Mouse (Mus musculus) stomach, embryonic 16.5 days (tissue): ENCODE data around the gene Hspb1. TPM values are rescaled to one million over a fixed set of nuclear protein-coding genes. Genes with fewer than 3 reads are reported as not detected.

Experiments used
- ATAC-seq: fragments of 200-750 bp; cut with Nextera tagmentation; 2 replicates; pipeline ENCODE4 v1.8.0; 2017; ENCODE audit warnings: moderate number of reproducible peaks, moderate TSS enrichment; ENCODE audit not compliant: insufficient read depth, low FRiP score
- H3K27ac ChIP-seq: fragments of 300-500 bp; sonication (generic); 2 replicates; pipeline ENCODE4 v1.5.1; 2014; ENCODE audit warnings: low read length
- H3K27me3 ChIP-seq: fragments of 300-500 bp; sonication (generic); 2 replicates; pipeline ENCODE4 v1.6.1; 2014; ENCODE audit warnings: low read length, control low read depth, mixed read lengths; ENCODE audit not compliant: control insufficient read depth, insufficient read depth
- H3K36me3 ChIP-seq: fragments of 300-500 bp; sonication (generic); 2 replicates; pipeline ENCODE4 v1.6.1; 2014; ENCODE audit warnings: low read length; ENCODE audit not compliant: control insufficient read depth, insufficient read depth
- H3K4me1 ChIP-seq: fragments of 300-500 bp; sonication (generic); 2 replicates; pipeline ENCODE4 v1.6.1; 2014; ENCODE audit warnings: low read length, control low read depth, mixed read lengths; ENCODE audit not compliant: control insufficient read depth, insufficient read depth
- H3K4me2 ChIP-seq: fragments of 300-500 bp; sonication (generic); 2 replicates; pipeline ENCODE4 v1.6.1; 2014; ENCODE audit warnings: low read depth, low read length, mixed read lengths
- H3K4me3 ChIP-seq: fragments of 300-500 bp; sonication (generic); replicated peaks from 2 replicates; pipeline ENCODE4 v1.5.1; 2014; ENCODE audit warnings: mild to moderate bottlenecking, low read length
- H3K9ac ChIP-seq: fragments of 300-500 bp; sonication (generic); 2 replicates; pipeline ENCODE4 v1.6.1; 2014; ENCODE audit warnings: low read length
- H3K9me3 ChIP-seq: fragments of 300-500 bp; sonication (generic); replicated peaks from 2 replicates; pipeline ENCODE4 v1.6.1; 2016; ENCODE audit warnings: low read length, control low read depth; ENCODE audit not compliant: control insufficient read depth
- WGBS: fragments of 180-500 bp; shearing (Covaris S2); extraction: QIAGEN DNeasy Blood & Tissue Kit; methylation state at CpG from one replicate; pipeline ENCODE4 v1.1.7; 2014; 5-methylcytosine and 5-hydroxymethylcytosine counted together
- polyA plus RNA-seq: library from polyadenylated mRNA; unstranded; fragments of >200 nt; fragmentation: Nextera tagmentation; extraction: Ambion mirVana; gene quantifications from 2 replicates; pipeline ENCODE4 v1.2.1, GENCODE M21; 2015

Hspb1 gene
- polyA plus RNA-seq, result 649 and 704 TPM in 2 replicates

DNA sequence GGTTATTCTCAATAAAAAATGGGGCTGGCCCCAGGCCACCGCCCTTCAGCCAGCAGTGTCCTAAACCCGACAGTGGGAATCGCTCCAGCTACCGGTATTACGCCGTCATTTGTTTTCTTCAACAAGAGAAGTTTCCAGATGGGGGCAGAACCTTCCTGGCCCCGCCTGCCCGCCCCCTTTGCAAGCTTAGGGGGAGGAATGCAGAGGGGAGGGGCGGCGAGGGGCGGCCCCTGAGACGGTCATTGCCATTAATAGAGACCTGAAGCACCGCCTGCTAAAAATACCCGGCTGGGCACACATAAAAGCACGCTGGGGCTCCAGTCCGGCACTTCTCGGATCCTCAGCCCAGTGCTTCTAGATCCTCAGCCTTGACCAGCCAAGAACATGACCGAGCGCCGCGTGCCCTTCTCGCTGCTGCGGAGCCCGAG lies at the start of gene Hspb1:
TSS of gene Hspb1 (plus strand) at position 245 of the 428 bp plus-strand sequence.
- Histone ChIP-seq H3K9ac (peak within 1 kb of the TSS; percentile 76), H3K27ac (peak within 1 kb of the TSS; percentile 79)
- WGBS, result 1% methylated on average over 24 of the region's 24 CpGs

GRCm38 (mm10) chr5:135841651-135842050 lies 46.1 kb upstream of the Hspb1 start:
- ATAC-seq, result no peak
- Histone ChIP-seq H3K4me1 (no peaks in the 10 kb centered on the region), H3K9ac (no peak overlapping the region), H3K27me3 (peaks cover 2% of the 10 kb centered on the region; the same call in 1 of the 2 replicates), H3K9me3 (no peaks in the 10 kb centered on the region), H3K4me3 (no peak overlapping the region), H3K36me3 (no peaks in the 10 kb centered on the region), H3K4me2 (no peak overlapping the region), H3K27ac (no peak overlapping the region)
- WGBS, result 71% methylated on average over 6 of the region's 6 CpGs

More for the DNA sequence above, at the start of gene Hspb1:
- Histone ChIP-seq H3K4me1 (no peaks in the 10 kb centered on the region), H3K4me2 (peak within 1 kb of the TSS; percentile 56), H3K9me3 (no peaks in the 10 kb centered on the region), H3K36me3 (no peaks in the 10 kb centered on the region), H3K27me3 (no peaks in the 10 kb centered on the region), H3K4me3 (peak within 1 kb of the TSS; percentile 54)
- peak; percentile 89 for ATAC-seq

DNA sequence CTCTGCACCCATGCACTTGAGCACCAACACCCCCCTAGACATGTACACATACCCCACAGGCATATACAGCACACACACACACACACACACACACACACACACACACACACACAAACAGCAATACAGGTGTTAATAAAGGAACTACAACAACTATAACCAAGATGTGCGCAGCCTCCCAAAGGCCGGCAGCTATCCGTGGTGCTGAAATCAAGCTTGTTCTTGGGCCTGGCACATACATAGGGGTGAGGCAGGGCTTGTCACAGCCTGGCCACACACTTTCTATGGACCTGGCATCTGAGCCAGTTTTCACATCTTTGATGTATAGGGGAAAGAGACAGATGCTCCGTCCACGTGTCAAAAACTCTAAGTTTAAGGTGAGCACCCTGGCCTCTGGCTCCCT lies 44.3 kb upstream of the Hspb1 start:
- Histone ChIP-seq H3K36me3 (no peaks in the 10 kb centered on the region), H3K27ac (no peak overlapping the region), H3K27me3 (peaks cover 2% of the 10 kb centered on the region; the same call in 1 of the 2 replicates), H3K4me2 (no peak overlapping the region), H3K9me3 (no peaks in the 10 kb centered on the region), H3K4me3 (no peak overlapping the region), H3K9ac (no peak overlapping the region), H3K4me1 (no peaks in the 10 kb centered on the region)
- WGBS, result 16% methylated on average over 5 of the region's 5 CpGs
- ATAC-seq, result no peak

DNA sequence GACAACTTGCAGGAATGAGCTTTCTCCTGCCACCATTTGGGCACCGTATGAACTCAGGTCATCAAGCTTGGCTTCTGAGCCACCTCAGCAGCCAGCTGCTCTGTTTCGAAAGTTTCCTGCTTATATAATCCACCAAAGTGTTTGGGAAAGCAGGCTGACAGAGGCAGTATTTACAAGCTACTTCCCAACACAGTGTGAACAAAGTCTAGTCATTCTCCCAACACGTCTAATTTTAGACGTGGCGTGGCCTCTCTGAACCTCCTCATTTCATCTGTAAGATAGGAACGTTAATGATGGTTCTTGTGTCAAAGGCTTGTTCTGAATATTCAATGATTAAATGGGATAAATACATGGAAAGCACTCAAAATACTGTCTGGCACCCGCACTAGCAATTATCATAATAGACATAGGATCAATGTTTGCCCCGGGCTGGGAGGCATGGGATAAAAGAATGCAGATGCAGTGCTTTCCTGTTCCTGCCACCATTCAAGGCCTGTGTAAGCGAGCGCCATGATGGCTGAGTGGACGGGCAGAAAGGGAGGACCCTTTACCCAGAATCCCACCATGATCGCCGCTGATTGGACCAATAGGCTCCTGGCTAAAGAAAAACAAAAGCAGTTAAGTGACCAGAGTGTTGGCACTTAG lies 41.9 kb upstream of the Hspb1 start:
- Histone ChIP-seq H3K9ac (no peak overlapping the region), H3K36me3 (no peaks in the 10 kb centered on the region), H3K27ac (no peak overlapping the region), H3K27me3 (0 out of 2 replicates have a peak, but pooled peaks cover 8% of the 10 kb centered on the region), H3K9me3 (no peaks in the 10 kb centered on the region), H3K4me1 (no peaks in the 10 kb centered on the region), H3K4me3 (no peak overlapping the region), H3K4me2 (no peak overlapping the region)
- ATAC-seq, result no peak
- 70% methylated on average over 13 of the region's 13 CpGs for WGBS

DNA sequence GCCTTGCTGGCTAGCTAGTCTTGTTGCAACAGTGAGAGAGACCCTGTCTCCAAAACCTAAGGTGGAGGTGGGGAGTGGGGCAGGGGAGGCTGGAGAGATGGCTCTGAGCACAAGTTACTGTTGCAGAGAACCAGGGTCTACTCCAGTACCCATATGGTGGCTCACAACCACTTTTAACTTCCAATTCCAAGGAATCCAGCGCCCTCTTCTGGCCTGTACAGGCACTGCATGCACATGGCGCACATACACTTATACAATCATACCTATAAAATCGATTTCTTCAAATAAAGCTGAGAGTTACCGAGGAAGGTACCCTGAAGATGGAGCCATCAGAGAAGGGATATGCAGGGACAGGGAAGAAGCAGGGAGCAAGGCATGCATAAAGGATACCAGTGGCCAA lies 40.3 kb upstream of the Hspb1 start:
- Histone ChIP-seq H3K9ac (no peak overlapping the region), H3K4me1 (no peaks in the 10 kb centered on the region; the same call in 1 of the 2 replicates), H3K4me3 (no peak overlapping the region), H3K9me3 (no peaks in the 10 kb centered on the region), H3K27me3 (peaks cover 21% of the 10 kb centered on the region), H3K36me3 (no peaks in the 10 kb centered on the region), H3K27ac (no peak overlapping the region), H3K4me2 (no peak overlapping the region)
- no peak for ATAC-seq
- WGBS, result 74% methylated on average over 4 of the region's 4 CpGs

GRCm38 (mm10) chr5:135847881-135848280 lies 39.8 kb upstream of the Hspb1 start:
- Histone ChIP-seq H3K4me3 (no peak overlapping the region), H3K36me3 (no peaks in the 10 kb centered on the region), H3K9me3 (no peaks in the 10 kb centered on the region), H3K4me2 (no peak overlapping the region), H3K27me3 (peaks cover 24% of the 10 kb centered on the region), H3K9ac (no peak overlapping the region), H3K4me1 (no peaks in the 10 kb centered on the region; the same call in 1 of the 2 replicates), H3K27ac (no peak overlapping the region)
- ATAC-seq, result no peak
- WGBS, result 83% methylated on average over 3 of the region's 3 CpGs

- Histone ChIP-seq H3K9ac (no peak overlapping the region), H3K36me3 (no peaks in the 10 kb centered on the region), H3K9me3 (no peaks in the 10 kb centered on the region), H3K4me2 (no peak overlapping the region), H3K27me3 (peaks cover 39% of the 10 kb centered on the region), H3K27ac (no peak overlapping the region), H3K4me1 (no peaks in the 10 kb centered on the region; the same call in 1 of the 2 replicates), H3K4me3 (no peak overlapping the region)
- peak; percentile 86; the same call in 1 of the 2 replicates for ATAC-seq
- WGBS, result under 1% methylated on average over 15 of the region's 15 CpGs
Observed at GRCm38 (mm10) chr5:135851024-135851423, 36.7 kb upstream of the Hspb1 start.

DNA sequence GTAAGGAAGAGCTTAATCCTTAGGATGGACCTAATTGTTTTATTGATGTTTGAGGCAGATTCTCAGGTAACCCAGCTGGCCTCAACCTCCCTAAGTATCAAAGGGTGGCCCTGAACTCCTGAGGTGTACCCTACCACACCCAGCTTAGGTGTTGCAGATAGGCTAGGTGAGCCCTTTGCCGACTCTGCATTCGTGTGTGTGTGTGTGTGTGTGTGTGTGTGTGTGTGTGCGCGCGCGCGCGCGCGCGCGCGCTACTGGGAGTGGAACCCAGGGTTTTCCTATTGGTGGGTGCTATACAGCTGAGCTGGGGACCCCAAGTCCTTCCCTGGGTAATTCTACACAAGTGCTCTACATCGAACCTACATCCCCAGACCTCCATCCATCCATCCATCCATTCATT lies 36.2 kb upstream of the Hspb1 start:
- WGBS, result 11% methylated on average over 11 of the region's 14 CpGs
- no peaks in the 10 kb centered on the region for H3K9me3 ChIP-seq
- no peak for ATAC-seq
- no peak overlapping the region for H3K4me2 ChIP-seq
- H3K4me1 ChIP-seq, result no peaks in the 10 kb centered on the region; the same call in 1 of the 2 replicates
- no peaks in the 10 kb centered on the region for H3K36me3 ChIP-seq
- no peak overlapping the region for H3K4me3 ChIP-seq
- no peak overlapping the region for H3K27ac ChIP-seq
- no peak overlapping the region for H3K9ac ChIP-seq
- peaks cover 44% of the 10 kb centered on the region for H3K27me3 ChIP-seq

DNA sequence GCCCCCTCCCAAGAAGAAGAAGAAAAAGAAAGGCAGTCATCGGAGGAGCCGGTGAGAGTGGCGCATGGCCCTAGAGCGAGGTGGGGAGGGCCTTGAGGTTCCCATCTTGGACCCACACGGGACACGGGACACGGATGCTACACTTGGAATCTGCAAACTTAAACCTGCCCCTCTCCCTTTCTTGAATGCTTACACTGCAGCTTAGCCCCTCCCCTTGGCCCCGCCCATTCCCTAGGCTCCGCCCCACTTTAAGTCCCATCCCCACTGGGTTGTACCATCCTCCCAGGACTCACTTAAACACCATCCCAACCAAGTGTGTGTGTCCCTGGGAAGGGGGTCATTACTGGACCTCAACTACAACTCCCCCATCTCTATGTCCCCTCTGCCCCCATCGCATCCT lies 35.3 kb upstream of the Hspb1 start:
- Histone ChIP-seq H3K9ac (no peak overlapping the region), H3K4me1 (no peaks in the 10 kb centered on the region; the same call in 1 of the 2 replicates), H3K36me3 (no peaks in the 10 kb centered on the region), H3K9me3 (no peaks in the 10 kb centered on the region), H3K27me3 (peaks cover 53% of the 10 kb centered on the region), H3K4me3 (no peak overlapping the region), H3K4me2 (no peak overlapping the region), H3K27ac (no peak overlapping the region)
- WGBS, result 2% methylated on average over 10 of the region's 10 CpGs
- ATAC-seq, result no peak
